Comparison of ENCODE assay signal across 11 mouse cellular contexts in the genomic region with DNA sequence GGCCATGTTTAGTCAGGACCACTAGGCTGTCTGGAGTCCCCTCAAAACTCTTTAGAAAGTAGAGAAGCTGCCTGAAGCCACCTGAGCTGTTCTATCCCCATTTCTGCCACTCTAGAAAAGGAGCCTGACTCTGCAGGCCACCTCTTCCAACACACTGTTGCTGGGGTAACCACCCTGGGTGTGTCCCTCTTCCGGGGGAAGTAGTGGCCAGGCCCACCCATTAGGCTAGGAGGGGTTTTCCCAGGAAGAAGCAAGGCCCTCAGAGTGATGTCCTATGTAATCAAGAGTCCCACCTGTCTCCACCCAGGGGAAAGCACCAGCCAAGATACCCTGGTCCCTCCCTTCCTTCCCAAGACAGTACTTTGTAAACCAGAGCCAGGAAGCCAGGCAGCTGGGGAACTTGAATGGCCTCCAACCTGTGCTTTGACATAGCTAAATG. TPM values are rescaled to one million over a fixed set of nuclear protein-coding genes. Genes with fewer than 3 reads are reported as not detected.
DNase-seq lines count a peak whose midpoint lies in the region; ATAC-seq and TF ChIP-seq lines count a peak whose summit lies in the region.
"Had no signal": no experiment of that assay in that cellular context is flagged by ENCODE, and none has a peak within 500 bp of the region (broad histone marks: within the 10 kb centered on the region; RNA-seq: fewer than 3 reads in every experiment).

No protein-coding gene starts in this region.

- no peaks in the 10 kb centered on the region for H3K9me3 ChIP-seq in limb, embryonic 15.5 days
- H3K9me3 ChIP-seq: embryonic facial prominence, embryonic 15.5 days; midbrain, embryonic 10.5 days had no signal

- H3K27me3 ChIP-seq in limb, embryonic 15.5 days, result no peaks in the 10 kb centered on the region
- H3K27me3 ChIP-seq: embryonic facial prominence, embryonic 15.5 days had no signal

- WGBS in limb, embryonic 15.5 days, result 55% methylated on average over 1 of the region's 1 CpGs

- intact Hi-C loops in left cerebral cortex, adult 2 months (cut with DNase I), result no loop called here

- no peak for DNase-seq in left cerebral cortex, adult 2 months (ENCODE audit: extremely low spot score in 1 of 2, low spot score in 2 of 2)
- DNase-seq in left cerebral cortex, adult 8-10 months (ENCODE audit: low spot score in 2 of 2), result no peak
- no peak for DNase-seq in testis, postnatal 14 days (ENCODE audit: low spot score)
- DNase-seq in thymus, postnatal 0 days (ENCODE audit: low spot score), result no peak
- DNase-seq in cerebellum, postnatal 36 days, result no peak

- H3K27ac ChIP-seq in left cerebral cortex, adult 2 months, result peak overlapping the region; percentile 65; the same call in 1 of the 2 replicates
- no peak overlapping the region for H3K27ac ChIP-seq in limb, embryonic 15.5 days
- H3K27ac ChIP-seq: embryonic facial prominence, embryonic 15.5 days; kidney, postnatal 0 days; midbrain, embryonic 10.5 days had no signal

- ATAC-seq in erythroblast, adult 5-6 weeks (replicated peaks; ENCODE audit: low FRiP score, poor library complexity, severe bottlenecking), result peak; percentile 80
- peak; percentile 20; the same call in 1 of the 2 replicates for ATAC-seq in limb, embryonic 15.5 days (ENCODE audit: insufficient number of reproducible peaks, low FRiP score, low TSS enrichment, low read depth)
- ATAC-seq in monocyte, adult 5-6 weeks (replicated peaks; ENCODE audit: insufficient number of reproducible peaks, low FRiP score, low TSS enrichment, poor library complexity, severe bottlenecking), result peak; percentile 33; the same call in 1 of the 2 replicates

- H3K9ac ChIP-seq in limb, embryonic 15.5 days, result no peak overlapping the region
- H3K9ac ChIP-seq: embryonic facial prominence, embryonic 15.5 days had no signal

- H3K4me3 ChIP-seq in left cerebral cortex, adult 2 months, result no peak overlapping the region
- no peak overlapping the region for H3K4me3 ChIP-seq in limb, embryonic 15.5 days
- H3K4me3 ChIP-seq: embryonic facial prominence, embryonic 15.5 days; midbrain, embryonic 10.5 days had no signal

- H3K4me1 ChIP-seq in limb, embryonic 15.5 days, result 0 out of 2 replicates have a peak, but pooled peaks cover 6% of the 10 kb centered on the region

- TF ChIP-seq CTCF in left cerebral cortex, adult 2 months (IDR thresholded peaks at IDR 0.05), result no peak

- H3K36me3 ChIP-seq in limb, embryonic 15.5 days, result no peaks in the 10 kb centered on the region
- H3K36me3 ChIP-seq: embryonic facial prominence, embryonic 15.5 days; midbrain, embryonic 10.5 days had no signal

- H3K4me2 ChIP-seq in limb, embryonic 15.5 days, result no peak overlapping the region
- H3K4me2 ChIP-seq: embryonic facial prominence, embryonic 15.5 days had no signal

RNA-seq across cellular contexts. Expression of gene Klf11, which starts 17.3 kb away (rescaled TPM):
- 1 to 10 TPM; 5.1 to 7.8 TPM for total RNA-seq in left cerebral cortex, adult 2 months (2021)
- total RNA-seq in left cerebral cortex, adult 8-10 months (2022), result 1 to 10 TPM; 7.1 to 8.8 (median 8.1) TPM
- total RNA-seq in erythroblast, adult 5-6 weeks (2015; ENCODE audit: low replicate concordance), result 4.8 and 7.9 TPM in 2 replicates
- total RNA-seq in erythroblast, adult 5-6 weeks (2017; ENCODE audit: low replicate concordance), result 11.8 and 14.8 TPM in 2 replicates
- polyA plus RNA-seq in limb, embryonic 15.5 days (2015; fragmentation: Nextera tagmentation; extraction: Ambion mirVana), result 13.6 and 14.4 TPM in 2 replicates
- 27.5 to 35.9 TPM (median 31.5 TPM) in 3 replicates for total RNA-seq in monocyte, adult 5-6 weeks (2017)
- 2.8 and 5.2 TPM in 2 replicates for polyA plus RNA-seq in thymus, postnatal 0 days (2015; fragmentation: Nextera tagmentation; extraction: Ambion mirVana)

RNA-seq across cellular contexts. Expression of gene Cys1, which starts 47.8 kb away (rescaled TPM):
- 10 to 100 TPM; 15.2 to 20.0 TPM for total RNA-seq in left cerebral cortex, adult 2 months (2021)
- total RNA-seq in left cerebral cortex, adult 8-10 months (2022), result 10 to 100 TPM; 10.9 to 13.7 (median 12.5) TPM
- total RNA-seq in erythroblast, adult 5-6 weeks (2015; ENCODE audit: low replicate concordance), result not detected in 2 replicates
- not detected in 2 replicates for total RNA-seq in erythroblast, adult 5-6 weeks (2017; ENCODE audit: low replicate concordance)
- polyA plus RNA-seq in limb, embryonic 15.5 days (2015; fragmentation: Nextera tagmentation; extraction: Ambion mirVana), result 6.7 and 8.1 TPM in 2 replicates
- total RNA-seq in monocyte, adult 5-6 weeks (2017), result not detected in 3 replicates
- 0.89 and 0.95 TPM in 2 replicates for polyA plus RNA-seq in thymus, postnatal 0 days (2015; fragmentation: Nextera tagmentation; extraction: Ambion mirVana)

Comparison
In these comparisons a context has a peak if more than half of its experiments do, and no peak if none do; other contexts are left out.
1. ATAC-seq: peak in every context shown above with its lines; median percentile 80 in erythroblast, adult 5-6 weeks; 33 in monocyte, adult 5-6 weeks; 20 in limb, embryonic 15.5 days.
2. RNA of gene Cys1, which starts 47.8 kb away (total RNA-seq): 15.2 to 20.0 TPM in left cerebral cortex, adult 2 months and 10.9 to 13.7 TPM in left cerebral cortex, adult 8-10 months; not detected in erythroblast, adult 5-6 weeks and not detected in monocyte, adult 5-6 weeks; every median in the first group is over 10 times any median in the second.